Mouse (Mus musculus): ENCODE data around the gene Vnn1. TPM values are rescaled to one million over a fixed set of nuclear protein-coding genes. Genes with fewer than 3 reads are reported as not detected.

Vnn1 gene
- polyA plus RNA-seq, 1 experiment from 2014 or later: 0.11 TPM

GRCm38 (mm10) chr10:23951714-23952113 lies 57.2 kb downstream of the Vnn1 start:
- no peaks in the 10 kb centered on the region for H3K36me3 ChIP-seq (ENCODE audit: control insufficient read depth, insufficient read depth)
- H3K4me2 ChIP-seq (ENCODE audit: low read length): no peak overlapping the region
- no peaks in the 10 kb centered on the region for H3K9me3 ChIP-seq (ENCODE audit: control insufficient read depth, low read length)
- H3K4me1 ChIP-seq (replicated peaks; ENCODE audit: control insufficient read depth, insufficient read depth, low read length): no peaks in the 10 kb centered on the region
- H3K9ac ChIP-seq (replicated peaks; ENCODE audit: low read depth, low read length): no peak overlapping the region
- H3K27ac ChIP-seq (ENCODE audit: low read length): no peak overlapping the region
- 87% methylated on average over 6 of the region's 6 CpGs for WGBS
- H3K4me3 ChIP-seq (replicated peaks; ENCODE audit: low read length): no peak overlapping the region
- H3K27me3 ChIP-seq (replicated peaks; ENCODE audit: control insufficient read depth, insufficient read depth, low read length): no peaks in the 10 kb centered on the region
- no peak for ATAC-seq

Other genes with a start within 250 kb of the Vnn1 start
- 105 and 109 TPM in 2 replicates for gene Rps12, start 107.4 kb upstream of the Vnn1 start, polyA plus RNA-seq (2015; fragmentation: Nextera tagmentation; extraction: Ambion mirVana)
- 20.8 and 21.2 TPM in 2 replicates for gene Slc18b1, start 97.7 kb upstream of the Vnn1 start, polyA plus RNA-seq (2015; fragmentation: Nextera tagmentation; extraction: Ambion mirVana)
- gene Vnn3, start 43.2 kb upstream of the Vnn1 start, polyA plus RNA-seq (2015; fragmentation: Nextera tagmentation; extraction: Ambion mirVana): not detected in 2 replicates
- gene Taar1, start 25.7 kb downstream of the Vnn1 start, polyA plus RNA-seq (2015; fragmentation: Nextera tagmentation; extraction: Ambion mirVana): not detected in 2 replicates
- not detected in 2 replicates for gene Taar2, start 43.9 kb downstream of the Vnn1 start, polyA plus RNA-seq (2015; fragmentation: Nextera tagmentation; extraction: Ambion mirVana)
- not detected in 2 replicates for gene Taar3, start 54.9 kb downstream of the Vnn1 start, polyA plus RNA-seq (2015; fragmentation: Nextera tagmentation; extraction: Ambion mirVana)
- not detected in 2 replicates for gene Taar4, start 65.8 kb downstream of the Vnn1 start, polyA plus RNA-seq (2015; fragmentation: Nextera tagmentation; extraction: Ambion mirVana)
- not detected in 2 replicates for gene Taar5, start 76.0 kb downstream of the Vnn1 start, polyA plus RNA-seq (2015; fragmentation: Nextera tagmentation; extraction: Ambion mirVana)
- not detected in 2 replicates for gene Taar6, start 91.0 kb downstream of the Vnn1 start, polyA plus RNA-seq (2015; fragmentation: Nextera tagmentation; extraction: Ambion mirVana)
- not detected in 2 replicates for gene Taar7a, start 98.8 kb downstream of the Vnn1 start, polyA plus RNA-seq (2015; fragmentation: Nextera tagmentation; extraction: Ambion mirVana)
- not detected in 2 replicates for gene Taar7b, start 105.3 kb downstream of the Vnn1 start, polyA plus RNA-seq (2015; fragmentation: Nextera tagmentation; extraction: Ambion mirVana)
- not detected in 2 replicates for gene Taar7d, start 132.5 kb downstream of the Vnn1 start, polyA plus RNA-seq (2015; fragmentation: Nextera tagmentation; extraction: Ambion mirVana)
- not detected in 2 replicates for gene Taar7e, start 142.9 kb downstream of the Vnn1 start, polyA plus RNA-seq (2015; fragmentation: Nextera tagmentation; extraction: Ambion mirVana)
- not detected in 2 replicates for gene Taar7f, start 154.8 kb downstream of the Vnn1 start, polyA plus RNA-seq (2015; fragmentation: Nextera tagmentation; extraction: Ambion mirVana)
- gene Taar8a, start 181.8 kb downstream of the Vnn1 start, polyA plus RNA-seq (2015; fragmentation: Nextera tagmentation; extraction: Ambion mirVana): not detected in 2 replicates
- not detected in 2 replicates for gene Taar8b, start 197.6 kb downstream of the Vnn1 start, polyA plus RNA-seq (2015; fragmentation: Nextera tagmentation; extraction: Ambion mirVana)
- not detected in 2 replicates for gene Taar8c, start 207.2 kb downstream of the Vnn1 start, polyA plus RNA-seq (2015; fragmentation: Nextera tagmentation; extraction: Ambion mirVana)
- not detected in 2 replicates for gene Taar9, start 214.8 kb downstream of the Vnn1 start, polyA plus RNA-seq (2015; fragmentation: Nextera tagmentation; extraction: Ambion mirVana)

Measured in forebrain, embryonic 16.5 days (tissue).